Mouse (Mus musculus) hindbrain, postnatal 0 days (tissue): ENCODE measurements around the gene Plekhg6. TPM values are rescaled to one million over a fixed set of nuclear protein-coding genes. Genes with fewer than 3 reads are reported as not detected.

Experiments
- ATAC-seq: fragments of 200-750 bp; cut with Nextera tagmentation; 2 replicates; pipeline ENCODE4 v1.8.0; 2017; ENCODE audit warnings: mild to moderate bottlenecking, moderate TSS enrichment, moderate library complexity
- DNase-seq: peaks from one replicate; pipeline ENCODE4 v3.0.0-alpha.2; 2015; ENCODE audit warnings: low spot score
- H3K27ac ChIP-seq: fragments of 300-500 bp; sonication (generic); 2 replicates; pipeline ENCODE4 v1.5.1; 2014; ENCODE audit warnings: mild to moderate bottlenecking
- H3K27me3 ChIP-seq: fragments of 300-500 bp; sonication (generic); 2 replicates; pipeline ENCODE4 v1.6.1; 2014; ENCODE audit warnings: low read length, mixed read lengths; ENCODE audit not compliant: insufficient read depth
- H3K36me3 ChIP-seq: fragments of 300-500 bp; sonication (generic); 2 replicates; pipeline ENCODE4 v1.6.1; 2014; ENCODE audit warnings: low read length, mixed read lengths; ENCODE audit not compliant: insufficient read depth
- H3K4me1 ChIP-seq: fragments of 300-500 bp; sonication (generic); 2 replicates; pipeline ENCODE4 v1.6.1; 2014; ENCODE audit warnings: antibody characterized with exemption, low read length, mixed read lengths; ENCODE audit not compliant: insufficient read depth
- H3K4me2 ChIP-seq: fragments of 300-500 bp; sonication (generic); 2 replicates; pipeline ENCODE4 v1.6.1; 2014; ENCODE audit warnings: low read depth, mild to moderate bottlenecking, low read length, moderate library complexity, mixed read lengths
- H3K4me3 ChIP-seq: fragments of 300-500 bp; sonication (generic); 2 replicates; pipeline ENCODE4 v1.5.1; 2014; ENCODE audit warnings: low read length
- H3K9ac ChIP-seq: fragments of 300-500 bp; sonication (generic); replicated peaks from 2 replicates; pipeline ENCODE4 v1.6.1; 2014; ENCODE audit warnings: mild to moderate bottlenecking, low read length, moderate library complexity, mixed read lengths
- H3K9me3 ChIP-seq: fragments of 300-500 bp; sonication (generic); 2 replicates; pipeline ENCODE4 v1.6.1; 2016; ENCODE audit warnings: low read length, mixed read lengths
- CTCF ChIP-seq: IDR thresholded peaks from 2 replicates; pipeline ENCODE4 v1.5.1; 2016; ENCODE audit warnings: antibody characterized with exemption, control low read depth, low read depth
- WGBS: fragments of 180-500 bp; shearing (Covaris S2); extraction: QIAGEN DNeasy Blood & Tissue Kit; methylation state at CpG from one replicate; pipeline ENCODE4 v1.1.7; 2014; 5-methylcytosine and 5-hydroxymethylcytosine counted together
- polyA plus RNA-seq: library from polyadenylated mRNA; unstranded; fragments of >200 nt; fragmentation: Nextera tagmentation; extraction: Ambion mirVana; gene quantifications from 2 replicates; pipeline ENCODE4 v1.2.1, GENCODE M21; 2015
- total RNA-seq: library from RNA; depleted of rRNA; stranded (reverse); fragments of >200 nt; gene quantifications from 2 replicates; pipeline ENCODE4 v1.2.3, GENCODE M21; 2014

Plekhg6 gene
- total and polyA plus RNA-seq, 2 experiments from 2014 or later, result 0.68 to 0.74 TPM

- WGBS, result 36% methylated on average over 13 of the region's 13 CpGs
- H3K27ac ChIP-seq, result no peak overlapping the region
- ATAC-seq, result no peak
These were observed 42.9 kb upstream of the Plekhg6 start for GRCm38 (mm10) chr6:125423507-125423906.

GRCm38 (mm10) chr6:125423099-125423498 is 42.5 kb upstream of the Plekhg6 start:
- H3K36me3 ChIP-seq, result no peaks in the 10 kb centered on the region
- no peak for TF ChIP-seq CTCF
- peak overlapping the region; percentile 38; the same call in 1 of the 2 replicates for H3K4me2 ChIP-seq
- H3K4me1 ChIP-seq, result 0 out of 2 replicates have a peak, but pooled peaks cover 3% of the 10 kb centered on the region
- DNase-seq (no peak), ATAC-seq (no peak)
- no peaks in the 10 kb centered on the region for H3K27me3 ChIP-seq
- no peak overlapping the region for H3K4me3 ChIP-seq
- H3K9ac ChIP-seq, result no peak overlapping the region
- no peak overlapping the region for H3K27ac ChIP-seq
- no peaks in the 10 kb centered on the region for H3K9me3 ChIP-seq
- 46% methylated on average over 3 of the region's 3 CpGs for WGBS

More at GRCm38 (mm10) chr6:125423507-125423906, 42.9 kb upstream of the Plekhg6 start:
- no peak overlapping the region for H3K4me3 ChIP-seq
- no peak overlapping the region for H3K4me2 ChIP-seq
- no peak overlapping the region for H3K9ac ChIP-seq
- H3K36me3 ChIP-seq, result no peaks in the 10 kb centered on the region
- H3K9me3 ChIP-seq, result no peaks in the 10 kb centered on the region
- no peak for DNase-seq
- no peak for TF ChIP-seq CTCF
- 0 out of 2 replicates have a peak, but pooled peaks cover 3% of the 10 kb centered on the region for H3K4me1 ChIP-seq
- H3K27me3 ChIP-seq, result no peaks in the 10 kb centered on the region

- no peak for TF ChIP-seq CTCF
- WGBS, result 23% methylated on average over 20 of the region's 20 CpGs
- ATAC-seq, result no peak
- Histone ChIP-seq H3K36me3 (no peaks in the 10 kb centered on the region), H3K4me3 (no peak overlapping the region), H3K27ac (no peak overlapping the region), H3K4me1 (0 out of 2 replicates have a peak, but pooled peaks cover 3% of the 10 kb centered on the region), H3K4me2 (peak overlapping the region; percentile 38), H3K27me3 (no peaks in the 10 kb centered on the region), H3K9me3 (no peaks in the 10 kb centered on the region), H3K9ac (no peak overlapping the region)
- DNase-seq, result peak; percentile 48
These were observed 41.6 kb upstream of the Plekhg6 start for GRCm38 (mm10) chr6:125422051-125422822.

GRCm38 (mm10) chr6:125420458-125421063 is 40.0 kb upstream of the Plekhg6 start:
- H3K9ac ChIP-seq, result no peak overlapping the region
- H3K4me1 ChIP-seq, result no peaks in the 10 kb centered on the region
- H3K27ac ChIP-seq, result no peak overlapping the region
- 80% methylated on average over 16 of the region's 16 CpGs for WGBS
- no peak for TF ChIP-seq CTCF
- H3K9me3 ChIP-seq, result no peaks in the 10 kb centered on the region
- H3K36me3 ChIP-seq, result no peaks in the 10 kb centered on the region
- ATAC-seq (no peak), DNase-seq (no peak)
- H3K4me2 ChIP-seq, result no peak overlapping the region
- no peak overlapping the region for H3K4me3 ChIP-seq
- H3K27me3 ChIP-seq, result no peaks in the 10 kb centered on the region

- Histone ChIP-seq H3K27ac (no peak overlapping the region), H3K9ac (no peak overlapping the region), H3K4me3 (no peak overlapping the region), H3K9me3 (no peaks in the 10 kb centered on the region), H3K4me1 (no peaks in the 10 kb centered on the region), H3K36me3 (no peaks in the 10 kb centered on the region), H3K27me3 (no peaks in the 10 kb centered on the region), H3K4me2 (no peak overlapping the region)
- 10% methylated on average over 9 of the region's 9 CpGs for WGBS
- ATAC-seq (peak; percentile 82), DNase-seq (peak; percentile 92)
- TF ChIP-seq CTCF, result peak; percentile 91
These were observed 38.2 kb upstream of the Plekhg6 start for GRCm38 (mm10) chr6:125418744-125419143.

- Histone ChIP-seq H3K4me2 (no peak overlapping the region), H3K9me3 (no peaks in the 10 kb centered on the region), H3K4me3 (no peak overlapping the region), H3K27ac (no peak overlapping the region), H3K36me3 (no peaks in the 10 kb centered on the region), H3K4me1 (no peaks in the 10 kb centered on the region), H3K27me3 (no peaks in the 10 kb centered on the region), H3K9ac (no peak overlapping the region)
- WGBS, result 67% methylated on average over 9 of the region's 9 CpGs
- ATAC-seq (no peak), DNase-seq (no peak)
- no peak for TF ChIP-seq CTCF
These were observed 32.7 kb upstream of the Plekhg6 start for GRCm38 (mm10) chr6:125413326-125413725.

GRCm38 (mm10) chr6:125411661-125412060 is 31.1 kb upstream of the Plekhg6 start:
- WGBS, result 94% methylated on average over 6 of the region's 6 CpGs

More at GRCm38 (mm10) chr6:125411661-125412060, 31.1 kb upstream of the Plekhg6 start:
- H3K36me3 ChIP-seq, result no peaks in the 10 kb centered on the region
- H3K4me2 ChIP-seq, result no peak overlapping the region
- ATAC-seq (no peak), DNase-seq (no peak)
- no peak overlapping the region for H3K4me3 ChIP-seq
- H3K27ac ChIP-seq, result no peak overlapping the region
- no peaks in the 10 kb centered on the region for H3K9me3 ChIP-seq
- no peak overlapping the region for H3K9ac ChIP-seq
- H3K4me1 ChIP-seq, result no peaks in the 10 kb centered on the region
- H3K27me3 ChIP-seq, result no peaks in the 10 kb centered on the region
- no peak for TF ChIP-seq CTCF
